Mouse (Mus musculus) erythroblast, embryonic 14.5 days (primary cell): ENCODE measurements around the gene Cenpx. TPM values are rescaled to one million over a fixed set of nuclear protein-coding genes. Genes with fewer than 3 reads are reported as not detected.

Source experiments
- H3K27me3 ChIP-seq: 2 replicates; pipeline ENCODE4 v1.6.1; 2012; ENCODE audit warnings: inconsistent platforms; ENCODE audit not compliant: control insufficient read depth
- H3K36me3 ChIP-seq: 2 replicates; pipeline ENCODE4 v1.6.1; 2012; ENCODE audit warnings: mild to moderate bottlenecking, inconsistent platforms; ENCODE audit not compliant: control insufficient read depth
- H3K4me1 ChIP-seq: 2 replicates; pipeline ENCODE4 v1.6.1; 2012; ENCODE audit warnings: inconsistent platforms; ENCODE audit not compliant: control insufficient read depth
- H3K4me3 ChIP-seq: replicated peaks from 2 replicates; pipeline ENCODE3; 2012; ENCODE audit warnings: moderate library complexity, mild to moderate bottlenecking, inconsistent platforms
- H3K9me3 ChIP-seq: 2 replicates; pipeline ENCODE4 v1.6.1; 2012; ENCODE audit warnings: low read length, inconsistent platforms, mixed read lengths; ENCODE audit not compliant: control insufficient read depth
- GATA1 ChIP-seq: IDR thresholded peaks from 2 replicates; pipeline ENCODE4 v1.6.1; 2012; ENCODE audit warnings: low read length, inconsistent platforms, mixed read lengths
- TAL1 ChIP-seq: IDR thresholded peaks from 3 replicates; pipeline ENCODE4 v1.6.1; 2012; ENCODE audit warnings: low read length, inconsistent platforms, mixed read lengths
- polyA plus RNA-seq: library from polyadenylated mRNA; stranded (reverse); fragments of >175 nt; gene quantifications from 2 replicates; pipeline ENCODE4 v1.2.3, GENCODE M21; 2012

Gene Cenpx
- polyA plus RNA-seq, 1 experiment = 5.2 TPM

- TF ChIP-seq GATA1 (no peak), TAL1 (no peak)
- no peaks in the 10 kb centered on the region for H3K9me3 ChIP-seq
- peaks cover 26% of the 10 kb centered on the region for H3K36me3 ChIP-seq
- peak within 1 kb of the TSS; percentile 84 for H3K4me3 ChIP-seq
- H3K4me1 ChIP-seq = peaks cover 35% of the 10 kb centered on the region
- peaks cover 8% of the 10 kb centered on the region for H3K27me3 ChIP-seq
Measured at GRCm38 (mm10) chr11:120672687-120673593, 40.6 kb downstream of the Cenpx start, which contains the start of gene Aspscr1. Aspscr1 (plus strand) TSS chr11:120672973.

- Histone ChIP-seq H3K9me3 (no peaks in the 10 kb centered on the region; the same call in 1 of the 2 replicates), H3K36me3 (no peaks in the 10 kb centered on the region), H3K4me1 (peaks cover 2% of the 10 kb centered on the region; the same call in 1 of the 2 replicates), H3K4me3 (no peak overlapping the region), H3K27me3 (peaks cover 56% of the 10 kb centered on the region)
- TF ChIP-seq GATA1 = no peak
Measured at GRCm38 (mm10) chr11:120666617-120667016, 46.9 kb downstream of the Cenpx start.

- peaks cover 69% of the 10 kb centered on the region for H3K27me3 ChIP-seq
- peaks cover 4% of the 10 kb centered on the region for H3K4me1 ChIP-seq
- peaks cover 3% of the 10 kb centered on the region; the same call in 1 of the 2 replicates for H3K9me3 ChIP-seq
- TF ChIP-seq GATA1 (no peak), TAL1 (no peak)
- H3K4me3 ChIP-seq = no peak overlapping the region
- H3K36me3 ChIP-seq = no peaks in the 10 kb centered on the region
Measured at GRCm38 (mm10) chr11:120665406-120665805, 48.1 kb downstream of the Cenpx start.

GRCm38 (mm10) chr11:120663714-120664113 is 49.8 kb downstream of the Cenpx start:
- H3K27me3 ChIP-seq = peaks cover 78% of the 10 kb centered on the region
- H3K9me3 ChIP-seq = peaks cover 9% of the 10 kb centered on the region; the same call in 1 of the 2 replicates
- H3K4me3 ChIP-seq = no peak overlapping the region
- H3K4me1 ChIP-seq = peaks cover 4% of the 10 kb centered on the region
- no peak for TF ChIP-seq GATA1
- TF ChIP-seq TAL1 = no peak
- H3K36me3 ChIP-seq = no peaks in the 10 kb centered on the region

- H3K4me3 ChIP-seq = no peak overlapping the region
- no peaks in the 10 kb centered on the region for H3K36me3 ChIP-seq
- TF ChIP-seq GATA1 = no peak
- TF ChIP-seq TAL1 = no peak
- H3K9me3 ChIP-seq = peaks cover 9% of the 10 kb centered on the region; the same call in 1 of the 2 replicates
- peaks cover 4% of the 10 kb centered on the region for H3K4me1 ChIP-seq
- peaks cover 87% of the 10 kb centered on the region for H3K27me3 ChIP-seq
Measured at GRCm38 (mm10) chr11:120662759-120663158, 50.8 kb downstream of the Cenpx start.

GRCm38 (mm10) chr11:120661076-120661460 is 52.5 kb downstream of the Cenpx start, which contains the start of gene Notum:
Notum (minus strand) TSS chr11:120661175.
- no peaks in the 10 kb centered on the region for H3K36me3 ChIP-seq
- H3K27me3 ChIP-seq = peaks cover 96% of the 10 kb centered on the region
- peaks cover 4% of the 10 kb centered on the region for H3K4me1 ChIP-seq
- no peak within 1 kb of the TSS for H3K4me3 ChIP-seq
- TF ChIP-seq GATA1 = no peak
- H3K9me3 ChIP-seq = peaks cover 9% of the 10 kb centered on the region; the same call in 1 of the 2 replicates

Other genes starting within 250 kb of the Cenpx start
- 2.6 and 4.9 TPM in 2 replicates for gene Arl16, start 246.1 kb downstream of the Cenpx start, polyA plus RNA-seq
- 14.6 and 16.8 TPM in 2 replicates for gene Mrpl12, start 229.1 kb downstream of the Cenpx start, polyA plus RNA-seq
- 5.5 and 6.6 TPM in 2 replicates for gene Slc25a10, start 221.9 kb downstream of the Cenpx start, polyA plus RNA-seq
- gene Gcgr, start 183.0 kb downstream of the Cenpx start, polyA plus RNA-seq = 0.03 TPM in 1 of 2 replicates, not detected in the other
- gene Mcrip1, start 164.0 kb downstream of the Cenpx start, polyA plus RNA-seq = 4.1 and 5.7 TPM in 2 replicates
- gene Ppp1r27, start 162.6 kb downstream of the Cenpx start, polyA plus RNA-seq = 0.05 TPM in 1 of 2 replicates, not detected in the other
- gene P4hb, start 140.5 kb downstream of the Cenpx start, polyA plus RNA-seq = 23.2 and 24.6 TPM in 2 replicates
- 52.3 and 59.5 TPM in 2 replicates for gene Arhgdia, start 132.1 kb downstream of the Cenpx start, polyA plus RNA-seq
- 56.7 and 59.1 TPM in 2 replicates for gene Alyref, start 115.4 kb downstream of the Cenpx start, polyA plus RNA-seq
- 12.9 and 19.1 TPM in 2 replicates for gene Anapc11, start 115.3 kb downstream of the Cenpx start, polyA plus RNA-seq
- 0.46 TPM in 1 of 2 replicates, not detected in the other for gene Npb, start 105.3 kb downstream of the Cenpx start, polyA plus RNA-seq
- 9.6 and 12.2 TPM in 2 replicates for gene Pcyt2, start 95.8 kb downstream of the Cenpx start, polyA plus RNA-seq
- gene Sirt7, start 88.5 kb downstream of the Cenpx start, polyA plus RNA-seq = 19.3 and 22.9 TPM in 2 replicates
- gene Mafg, start 80.1 kb downstream of the Cenpx start, polyA plus RNA-seq = 18.3 and 20.4 TPM in 2 replicates
- 0.03 and 0.06 TPM in 2 replicates for gene Pycr1, start 70.0 kb downstream of the Cenpx start, polyA plus RNA-seq
- gene Myadml2, start 65.6 kb downstream of the Cenpx start, polyA plus RNA-seq = not detected in 2 replicates
- 0.02 TPM in 1 of 2 replicates, not detected in the other for gene Notum, start 52.6 kb downstream of the Cenpx start, polyA plus RNA-seq
- gene Aspscr1, start 40.8 kb downstream of the Cenpx start, polyA plus RNA-seq = 50.9 and 60.7 TPM in 2 replicates
- gene Lrrc45, start 187 bp upstream of the Cenpx start, polyA plus RNA-seq = 1.4 and 1.5 TPM in 2 replicates
- gene Rac3, start 7.7 kb upstream of the Cenpx start, polyA plus RNA-seq = 0.08 and 0.41 TPM in 2 replicates
- 0.66 and 1.3 TPM in 2 replicates for gene Dcxr, start 13.5 kb upstream of the Cenpx start, polyA plus RNA-seq
- not detected in 2 replicates for gene Cbr2, start 18.4 kb upstream of the Cenpx start, polyA plus RNA-seq
- gene Hmga1b, start 49.1 kb upstream of the Cenpx start, polyA plus RNA-seq = 20.5 and 21.4 TPM in 2 replicates
- 3.1 and 4.6 TPM in 2 replicates for gene Rfng, start 70.5 kb upstream of the Cenpx start, polyA plus RNA-seq
- 2.4 and 3.1 TPM in 2 replicates for gene Gps1, start 70.5 kb upstream of the Cenpx start, polyA plus RNA-seq
- 14.2 and 21.1 TPM in 2 replicates for gene Dus1l, start 82.7 kb upstream of the Cenpx start, polyA plus RNA-seq
- gene Fasn, start 110.8 kb upstream of the Cenpx start, polyA plus RNA-seq = 4.6 and 5.0 TPM in 2 replicates
- 0.23 and 0.39 TPM in 2 replicates for gene Ccdc57, start 219.1 kb upstream of the Cenpx start, polyA plus RNA-seq
- gene Slc16a3, start 234.7 kb upstream of the Cenpx start, polyA plus RNA-seq = 7.3 and 8.2 TPM in 2 replicates